Mouse (Mus musculus) hindbrain, embryonic 15.5 days (tissue): ENCODE measurements around the gene Hecw2. TPM values are rescaled to one million over a fixed set of nuclear protein-coding genes. Genes with fewer than 3 reads are reported as not detected.

ENCODE experiments used
- ATAC-seq: fragments of 200-750 bp; cut with Nextera tagmentation; 2 replicates; pipeline ENCODE4 v1.8.0; 2017; ENCODE audit warnings: low read depth, moderate number of reproducible peaks, moderate TSS enrichment; ENCODE audit not compliant: low FRiP score
- H3K27ac ChIP-seq: fragments of 300-500 bp; sonication (generic); replicated peaks from 2 replicates; pipeline ENCODE4 v1.5.1; 2015; ENCODE audit warnings: mild to moderate bottlenecking, inconsistent platforms
- H3K27me3 ChIP-seq: fragments of 300-500 bp; sonication (generic); 2 replicates; pipeline ENCODE4 v1.6.1; 2015; ENCODE audit warnings: control low read depth, inconsistent platforms
- H3K36me3 ChIP-seq: fragments of 300-500 bp; sonication (generic); 2 replicates; pipeline ENCODE4 v1.6.1; 2015; ENCODE audit warnings: control low read depth, inconsistent platforms
- H3K4me1 ChIP-seq: fragments of 300-500 bp; sonication (generic); replicated peaks from 2 replicates; pipeline ENCODE4 v1.6.1; 2015; ENCODE audit warnings: control low read depth, inconsistent platforms
- H3K4me2 ChIP-seq: fragments of 300-500 bp; sonication (generic); 2 replicates; pipeline ENCODE4 v1.6.1; 2015; ENCODE audit warnings: moderate library complexity, mild to moderate bottlenecking, inconsistent platforms
- H3K4me3 ChIP-seq: fragments of 300-500 bp; sonication (generic); 2 replicates; pipeline ENCODE4 v1.5.1; 2015; ENCODE audit warnings: mild to moderate bottlenecking, inconsistent platforms
- H3K9ac ChIP-seq: fragments of 300-500 bp; sonication (generic); 2 replicates; pipeline ENCODE4 v1.6.1; 2015; ENCODE audit warnings: inconsistent platforms
- H3K9me3 ChIP-seq: fragments of 300-500 bp; sonication (generic); 2 replicates; pipeline ENCODE4 v1.6.1; 2016; ENCODE audit warnings: control low read depth, inconsistent platforms
- WGBS: fragments of 180-500 bp; shearing (Covaris S2); methylation state at CpG from one replicate; pipeline ENCODE4 v1.1.7; 2015; 5-methylcytosine and 5-hydroxymethylcytosine counted together
- polyA plus RNA-seq: library from polyadenylated mRNA; unstranded; fragments of >200 nt; fragmentation: Nextera tagmentation; extraction: Ambion mirVana; gene quantifications from 2 replicates; pipeline ENCODE4 v1.2.1, GENCODE M21; 2015

Hecw2 gene
- polyA plus RNA-seq, 1 experiment from 2014 or later: 8.5 TPM

DNA sequence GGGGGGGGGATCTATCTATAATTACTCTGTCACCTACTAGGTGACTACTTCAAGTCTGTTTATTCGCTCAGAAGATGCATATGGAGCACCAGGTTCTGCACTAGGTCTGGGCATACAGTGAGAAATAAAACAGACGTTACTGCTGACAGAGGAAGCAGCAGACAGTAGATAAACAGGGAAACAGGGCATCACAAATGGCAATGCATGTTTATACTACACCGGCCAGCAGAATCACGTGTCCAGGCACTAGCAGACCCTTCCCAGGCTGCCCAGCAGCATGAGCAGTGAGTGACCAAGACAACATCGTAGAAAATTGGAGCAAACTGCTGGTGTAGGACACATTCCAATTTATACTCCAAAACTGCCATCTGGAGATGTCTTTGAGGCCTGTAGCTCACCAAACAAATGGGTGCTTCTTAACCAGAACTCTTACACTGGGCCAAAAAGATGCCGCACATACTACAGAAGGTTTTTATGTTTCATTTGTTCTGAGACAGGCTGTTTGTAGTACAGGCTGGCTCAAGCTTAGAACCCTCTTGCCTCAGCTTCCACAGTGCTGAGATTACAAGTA lies 41.7 kb downstream of the Hecw2 start:
- no peak overlapping the region for H3K4me2 ChIP-seq
- no peaks in the 10 kb centered on the region for H3K9me3 ChIP-seq
- H3K27ac ChIP-seq: no peak overlapping the region
- H3K9ac ChIP-seq: no peak overlapping the region
- no peaks in the 10 kb centered on the region for H3K36me3 ChIP-seq
- 82% methylated on average over 6 of the region's 6 CpGs for whole genome bisulfite sequencing
- no peak overlapping the region for H3K4me3 ChIP-seq
- ATAC-seq: no peak
- H3K27me3 ChIP-seq: no peaks in the 10 kb centered on the region
- no peaks in the 10 kb centered on the region for H3K4me1 ChIP-seq

- no peak for ATAC-seq
- WGBS: 94% methylated on average over 5 of the region's 5 CpGs
- Histone ChIP-seq H3K9me3 (no peaks in the 10 kb centered on the region), H3K4me3 (no peak overlapping the region), H3K27ac (no peak overlapping the region), H3K4me1 (no peaks in the 10 kb centered on the region), H3K36me3 (no peaks in the 10 kb centered on the region), H3K4me2 (no peak overlapping the region), H3K9ac (no peak overlapping the region), H3K27me3 (no peaks in the 10 kb centered on the region)
Measured at GRCm38 (mm10) chr1:54145106-54145505, 49.9 kb downstream of the Hecw2 start.

GRCm38 (mm10) chr1:54133802-54134436 lies 61.0 kb downstream of the Hecw2 start:
- Histone ChIP-seq H3K4me1 (0 out of 2 replicates have a peak, but pooled peaks cover 9% of the 10 kb centered on the region), H3K9ac (no peak overlapping the region), H3K36me3 (no peaks in the 10 kb centered on the region), H3K27me3 (no peaks in the 10 kb centered on the region), H3K4me2 (no peak overlapping the region), H3K4me3 (no peak overlapping the region), H3K9me3 (no peaks in the 10 kb centered on the region), H3K27ac (0 out of 2 replicates have a peak overlapping the region, but pooled peaks have one; percentile 5)
- WGBS: 49% methylated on average over 4 of the region's 4 CpGs
- ATAC-seq: peak; percentile 68

DNA sequence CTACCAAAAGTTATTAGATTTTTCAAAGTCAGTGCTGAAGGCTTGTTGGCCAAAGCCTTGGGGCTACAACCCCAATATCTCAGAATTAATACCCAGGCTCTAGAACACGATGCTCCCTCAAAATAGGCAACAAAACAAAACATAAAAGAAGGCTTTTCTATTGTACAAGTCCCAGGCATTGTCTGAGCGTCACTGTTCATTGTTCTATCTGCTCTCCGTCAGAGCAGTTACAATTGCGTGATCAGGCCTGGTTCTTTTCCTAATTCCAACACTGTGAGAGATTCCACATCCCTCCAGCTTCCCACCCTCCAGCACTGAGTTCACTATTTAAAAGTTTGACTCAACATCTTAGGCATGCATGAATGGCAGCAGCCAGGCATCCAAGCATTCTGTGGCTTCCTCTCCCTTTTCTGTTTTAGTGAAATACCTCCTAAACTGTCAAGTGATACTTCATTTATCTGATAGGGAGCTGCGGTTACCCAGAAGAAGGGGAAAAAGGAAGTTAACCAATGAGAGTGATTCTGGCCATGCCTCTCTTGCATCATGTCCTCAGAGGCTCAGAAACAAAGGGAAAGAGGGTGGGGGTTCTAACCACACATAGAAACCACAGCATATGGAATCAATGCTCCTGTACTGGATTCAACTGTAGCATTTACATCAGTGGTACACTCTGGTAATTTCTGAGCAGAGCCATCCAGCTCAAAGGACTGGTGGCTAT lies 66.1 kb downstream of the Hecw2 start:
- H3K4me1 ChIP-seq: 0 out of 2 replicates have a peak, but pooled peaks cover 6% of the 10 kb centered on the region
- H3K4me2 ChIP-seq: no peak overlapping the region
- H3K36me3 ChIP-seq: no peaks in the 10 kb centered on the region
- no peaks in the 10 kb centered on the region for H3K27me3 ChIP-seq
- no peak overlapping the region for H3K4me3 ChIP-seq
- no peaks in the 10 kb centered on the region for H3K9me3 ChIP-seq
- H3K9ac ChIP-seq: no peak overlapping the region
- ATAC-seq: no peak
- no peak overlapping the region for H3K27ac ChIP-seq
- 35% methylated on average over 5 of the region's 5 CpGs for WGBS

DNA sequence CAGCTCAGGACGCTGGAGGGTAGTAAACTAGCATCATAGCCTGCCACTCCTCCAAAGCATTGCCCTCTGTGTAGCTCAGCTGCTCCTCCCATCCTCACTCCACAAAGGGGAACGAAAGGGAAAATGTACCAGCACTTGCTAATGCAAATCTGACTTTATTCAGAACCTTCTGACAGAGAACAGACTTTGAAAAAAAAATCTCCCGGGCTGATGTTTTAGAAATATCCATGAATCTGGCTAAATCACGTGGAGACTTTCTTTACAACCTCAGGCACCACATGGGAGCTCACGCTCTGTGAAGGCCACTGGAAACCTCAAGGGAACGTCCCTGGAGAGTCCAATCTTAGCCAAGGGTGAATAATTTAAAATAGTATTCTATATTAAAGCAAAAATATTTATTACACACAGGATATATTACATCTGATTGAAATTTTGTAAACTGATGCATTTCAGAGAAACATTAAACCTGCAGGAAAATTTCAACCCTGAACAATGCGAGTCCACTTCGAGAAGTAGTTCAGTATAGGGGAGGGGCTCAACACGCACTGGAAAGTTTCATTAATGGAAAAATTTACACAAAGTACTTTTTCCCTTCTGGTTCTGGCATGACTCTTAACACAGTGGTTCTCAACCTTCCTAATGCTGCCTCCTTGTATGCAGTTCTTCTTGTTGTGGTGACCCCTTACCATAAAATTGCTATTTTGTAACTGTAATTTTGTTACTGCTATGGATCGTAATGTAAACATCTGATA lies 67.8 kb downstream of the Hecw2 start:
- Histone ChIP-seq H3K4me3 (no peak overlapping the region), H3K36me3 (no peaks in the 10 kb centered on the region), H3K27me3 (no peaks in the 10 kb centered on the region), H3K27ac (no peak overlapping the region), H3K4me1 (peaks cover 4% of the 10 kb centered on the region; the same call in 1 of the 2 replicates), H3K9me3 (no peaks in the 10 kb centered on the region), H3K4me2 (no peak overlapping the region), H3K9ac (no peak overlapping the region)
- no peak for ATAC-seq
- WGBS: 81% methylated on average over 10 of the region's 10 CpGs

- 67% methylated on average over 2 of the region's 2 CpGs for WGBS
- Histone ChIP-seq H3K9ac (no peak overlapping the region), H3K27ac (no peak overlapping the region), H3K4me2 (no peak overlapping the region), H3K4me3 (no peak overlapping the region), H3K36me3 (no peaks in the 10 kb centered on the region), H3K4me1 (peaks cover 14% of the 10 kb centered on the region), H3K9me3 (no peaks in the 10 kb centered on the region), H3K27me3 (no peaks in the 10 kb centered on the region)
- ATAC-seq: no peak
Measured at GRCm38 (mm10) chr1:54122551-54122950, 72.4 kb downstream of the Hecw2 start.

- H3K4me3 ChIP-seq: no peak overlapping the region
- WGBS: 90% methylated on average over 5 of the region's 5 CpGs
- no peak overlapping the region for H3K9ac ChIP-seq
- no peak overlapping the region for H3K4me2 ChIP-seq
- no peaks in the 10 kb centered on the region for H3K27me3 ChIP-seq
- no peak for ATAC-seq
- no peaks in the 10 kb centered on the region for H3K9me3 ChIP-seq
- no peak overlapping the region for H3K27ac ChIP-seq
- peaks cover 14% of the 10 kb centered on the region for H3K4me1 ChIP-seq
- H3K36me3 ChIP-seq: no peaks in the 10 kb centered on the region
Measured at GRCm38 (mm10) chr1:54121071-54121730, 73.8 kb downstream of the Hecw2 start.

DNA sequence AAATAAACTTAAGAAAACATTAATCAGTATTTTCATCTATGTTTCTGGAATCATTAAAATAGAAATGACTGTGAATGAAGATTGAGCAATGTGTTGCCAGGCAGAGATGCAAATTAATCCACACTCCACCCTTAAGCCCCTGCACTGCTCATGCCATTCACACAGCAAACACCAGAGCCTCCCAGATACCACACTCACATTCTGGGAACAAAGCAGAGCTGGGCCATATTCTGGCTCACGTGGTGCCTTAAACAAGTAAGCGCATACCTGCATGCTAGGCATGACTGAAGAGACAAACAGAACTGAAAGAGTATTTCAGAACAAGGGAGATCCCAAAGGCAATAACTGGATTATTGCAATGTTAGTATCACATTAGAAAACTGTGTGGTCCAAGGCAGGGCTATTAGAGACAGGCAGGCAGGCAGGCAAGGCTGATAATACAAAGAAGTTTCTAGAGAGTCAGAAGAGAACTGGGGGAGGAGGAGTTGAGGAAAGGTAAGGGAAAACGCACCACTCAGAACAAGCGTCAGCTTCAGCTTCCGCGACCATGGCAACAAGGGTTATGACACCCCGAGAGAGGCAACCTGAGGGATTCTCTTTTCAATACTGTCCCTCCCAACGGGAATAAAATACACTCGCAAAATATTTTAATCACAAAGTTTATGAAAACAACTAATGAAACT lies 75.2 kb downstream of the Hecw2 start:
- Histone ChIP-seq H3K4me3 (no peak overlapping the region), H3K4me2 (no peak overlapping the region), H3K27me3 (no peaks in the 10 kb centered on the region), H3K9ac (no peak overlapping the region), H3K4me1 (peaks cover 14% of the 10 kb centered on the region), H3K27ac (no peak overlapping the region), H3K36me3 (no peaks in the 10 kb centered on the region), H3K9me3 (no peaks in the 10 kb centered on the region)
- 55% methylated on average over 9 of the region's 9 CpGs for WGBS
- peak; percentile 65 for ATAC-seq

DNA sequence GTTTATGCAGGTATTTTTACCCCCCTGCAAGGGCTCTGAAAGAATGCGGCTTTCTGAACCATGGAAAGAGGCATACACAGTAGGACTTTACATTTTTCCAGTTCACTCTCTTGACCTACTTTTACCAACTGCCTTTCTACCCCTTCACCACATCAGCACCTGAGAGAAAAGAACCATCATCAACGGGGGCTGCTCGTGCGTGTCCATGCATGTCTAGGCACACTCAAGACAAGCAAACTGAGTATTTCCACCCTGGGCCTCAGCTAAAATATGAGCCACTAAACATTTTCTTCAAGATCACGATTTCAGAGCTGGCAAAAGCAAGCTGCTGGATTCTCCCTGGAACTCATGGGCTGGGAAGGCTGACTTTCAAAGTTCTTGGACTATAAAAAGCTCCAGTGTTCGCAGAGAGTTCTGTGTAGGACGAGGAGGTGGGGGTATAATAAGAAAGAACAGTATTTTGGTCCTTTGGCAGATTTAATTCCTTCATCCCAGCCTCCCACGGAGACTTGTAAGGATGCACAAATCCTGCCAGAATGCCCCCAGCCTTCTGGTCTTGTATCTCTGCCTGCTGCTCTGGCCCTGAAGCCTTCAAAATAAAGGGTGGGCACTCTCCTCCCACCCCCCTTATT lies 76.5 kb downstream of the Hecw2 start:
- no peaks in the 10 kb centered on the region for H3K36me3 ChIP-seq
- H3K4me2 ChIP-seq: no peak overlapping the region
- no peak for ATAC-seq
- no peaks in the 10 kb centered on the region for H3K9me3 ChIP-seq
- no peak overlapping the region for H3K27ac ChIP-seq
- H3K4me1 ChIP-seq: peaks cover 14% of the 10 kb centered on the region
- H3K9ac ChIP-seq: no peak overlapping the region
- H3K27me3 ChIP-seq: no peaks in the 10 kb centered on the region
- 80% methylated on average over 8 of the region's 8 CpGs for WGBS
- no peak overlapping the region for H3K4me3 ChIP-seq

- no peak for ATAC-seq
- no peak overlapping the region for H3K4me3 ChIP-seq
- 86% methylated on average over 8 of the region's 8 CpGs for WGBS
- no peaks in the 10 kb centered on the region for H3K27me3 ChIP-seq
- no peaks in the 10 kb centered on the region for H3K4me1 ChIP-seq
- H3K36me3 ChIP-seq: no peaks in the 10 kb centered on the region
- H3K27ac ChIP-seq: no peak overlapping the region
- no peak overlapping the region for H3K4me2 ChIP-seq
- H3K9ac ChIP-seq: no peak overlapping the region
- no peaks in the 10 kb centered on the region for H3K9me3 ChIP-seq
Measured at GRCm38 (mm10) chr1:54110920-54111605, 83.9 kb downstream of the Hecw2 start.
